7 mouse cellular contexts compared by ENCODE assay signal in the genomic region with DNA sequence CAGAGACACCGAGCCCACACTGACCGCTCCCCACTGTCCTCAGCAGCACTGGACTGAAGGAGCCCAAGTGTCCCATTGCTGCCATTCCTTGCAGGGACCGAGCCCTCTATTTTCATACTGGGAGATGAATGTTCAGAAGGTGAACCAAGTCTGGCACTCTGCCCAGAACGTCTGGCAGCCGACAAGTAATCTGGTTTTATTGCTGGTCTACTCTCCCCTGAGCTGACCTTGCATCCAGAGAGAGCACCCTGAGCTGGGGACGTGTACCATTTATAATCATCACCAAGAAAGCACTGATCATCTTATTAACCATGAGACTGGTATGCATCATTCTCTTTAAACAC.
DNase-seq lines count a peak whose midpoint lies in the region; ATAC-seq and TF ChIP-seq lines count a peak whose summit lies in the region.

No protein-coding gene starts in this region.

- peak; percentile 86 for ATAC-seq in heart, postnatal 0 days (ENCODE audit: insufficient read depth, low read depth)
- no peak for ATAC-seq in limb, embryonic 11.5 days (ENCODE audit: insufficient number of reproducible peaks, low FRiP score, low TSS enrichment, low read depth)
- ATAC-seq in megakaryocyte-erythroid progenitor cell, adult 5-6 weeks (replicated peaks; ENCODE audit: low FRiP score, low TSS enrichment, poor library complexity, severe bottlenecking), result no peak
- ATAC-seq in inflammation-experienced regulatory T-cells, adult 6 months, result no peak

- H3K9me3 ChIP-seq in heart, postnatal 0 days (replicated peaks; ENCODE audit: control insufficient read depth, low read length), result no peaks in the 10 kb centered on the region
- H3K9me3 ChIP-seq in limb, embryonic 11.5 days (ENCODE audit: control insufficient read depth, low read length), result no peaks in the 10 kb centered on the region

- peak; percentile 47 for DNase-seq in right cerebral cortex, postnatal 14 days
- DNase-seq in right cerebral cortex, adult 18-20 months, result no peak
- DNase-seq in cerebellum, postnatal 25 days, result peak; percentile 71 to 83
- peak; percentile 77 for DNase-seq in heart, postnatal 0 days (ENCODE audit: low spot score)
- peak; percentile 36 for DNase-seq in limb, embryonic 11.5 days (ENCODE audit: low spot score)

- no peak for TF ChIP-seq EP300 in heart, postnatal 0 days (IDR thresholded peaks at IDR 0.05; ENCODE audit: low read depth)

- 24% methylated on average over 6 of the region's 6 CpGs for WGBS in heart, postnatal 0 days
- WGBS in limb, embryonic 11.5 days, result 62% methylated on average over 6 of the region's 6 CpGs

- H3K4me2 ChIP-seq in heart, postnatal 0 days (ENCODE audit: low read depth, low read length), result no peak overlapping the region
- no peak overlapping the region for H3K4me2 ChIP-seq in limb, embryonic 11.5 days (ENCODE audit: low read depth, severe bottlenecking)

- no peak overlapping the region for H3K9ac ChIP-seq in heart, postnatal 0 days (replicated peaks; ENCODE audit: low read depth, low read length)
- no peak overlapping the region for H3K9ac ChIP-seq in limb, embryonic 11.5 days (ENCODE audit: low read length)

- H3K4me3 ChIP-seq in heart, postnatal 0 days (ENCODE audit: low read depth, low read length), result no peak overlapping the region
- H3K4me3 ChIP-seq in limb, embryonic 11.5 days (ENCODE audit: low read depth, low read length), result no peak overlapping the region

- H3K27ac ChIP-seq in heart, postnatal 0 days (ENCODE audit: low read depth), result peak overlapping the region; percentile 75
- no peak overlapping the region for H3K27ac ChIP-seq in limb, embryonic 11.5 days (replicated peaks; ENCODE audit: low read depth, low read length)

- no peak for TF ChIP-seq CTCF in heart, postnatal 0 days (IDR thresholded peaks at IDR 0.05; ENCODE audit: low read depth)

- H3K36me3 ChIP-seq in heart, postnatal 0 days (replicated peaks; ENCODE audit: control insufficient read depth, insufficient read depth, low read length), result no peaks in the 10 kb centered on the region
- no peaks in the 10 kb centered on the region for H3K36me3 ChIP-seq in limb, embryonic 11.5 days (ENCODE audit: control insufficient read depth, insufficient read depth, low read length)

- H3K4me1 ChIP-seq in heart, postnatal 0 days (ENCODE audit: control insufficient read depth, insufficient read depth), result peaks cover 6% of the 10 kb centered on the region
- H3K4me1 ChIP-seq in limb, embryonic 11.5 days (ENCODE audit: control insufficient read depth, insufficient read depth, low read length), result 0 out of 2 replicates have a peak, but pooled peaks cover 5% of the 10 kb centered on the region

- no peaks in the 10 kb centered on the region for H3K27me3 ChIP-seq in heart, postnatal 0 days (ENCODE audit: control insufficient read depth, insufficient read depth, low read length)
- no peaks in the 10 kb centered on the region for H3K27me3 ChIP-seq in limb, embryonic 11.5 days (ENCODE audit: control insufficient read depth, insufficient read depth, low read length)
